Mouse (Mus musculus) neural tube, embryonic 11.5 days (tissue): ENCODE measurements at regions not wholly inside any gene's neighbourhood (a gene's known extent, or its start where the extent isn't known, plus 50 kb on each side); places are given as distances from the start of the nearest gene placed in this dataset.

Source experiments
- ATAC-seq: fragments of 200-750 bp; cut with Nextera tagmentation; 2 replicates; pipeline ENCODE4 v1.8.0; 2017; ENCODE audit warnings: moderate number of reproducible peaks, mild to moderate bottlenecking, moderate TSS enrichment, moderate library complexity; ENCODE audit not compliant: insufficient read depth, low FRiP score, low TSS enrichment
- DNase-seq: peaks from one replicate; pipeline ENCODE4 v3.0.0-alpha.2; 2015; ENCODE audit warnings: low spot score
- H3K27ac ChIP-seq: fragments of 300-500 bp; sonication (generic); 2 replicates; pipeline ENCODE4 v1.5.1; 2014; ENCODE audit warnings: low read depth, mild to moderate bottlenecking, low read length
- H3K27me3 ChIP-seq: fragments of 300-500 bp; sonication (generic); 2 replicates; pipeline ENCODE4 v1.6.1; 2014; ENCODE audit warnings: mild to moderate bottlenecking, low read length, mixed read lengths; ENCODE audit not compliant: control insufficient read depth, insufficient read depth
- H3K36me3 ChIP-seq: fragments of 300-500 bp; sonication (generic); 2 replicates; pipeline ENCODE4 v1.6.1; 2014; ENCODE audit warnings: mild to moderate bottlenecking, low read length, moderate library complexity, mixed read lengths; ENCODE audit not compliant: control insufficient read depth, insufficient read depth
- H3K4me1 ChIP-seq: fragments of 300-500 bp; sonication (generic); 2 replicates; pipeline ENCODE4 v1.6.1; 2014; ENCODE audit warnings: low read length, mixed read lengths; ENCODE audit not compliant: control insufficient read depth, insufficient read depth
- H3K4me2 ChIP-seq: fragments of 300-500 bp; sonication (generic); 2 replicates; pipeline ENCODE4 v1.6.1; 2014; ENCODE audit warnings: low read depth, mild to moderate bottlenecking, moderate library complexity
- H3K4me3 ChIP-seq: fragments of 300-500 bp; sonication (generic); 2 replicates; pipeline ENCODE4 v1.5.1; 2014; ENCODE audit warnings: low read depth, low read length
- H3K9ac ChIP-seq: fragments of 300-500 bp; sonication (generic); 2 replicates; pipeline ENCODE4 v1.6.1; 2014; ENCODE audit warnings: mild to moderate bottlenecking, low read length
- H3K9me3 ChIP-seq: fragments of 300-500 bp; sonication (generic); 2 replicates; pipeline ENCODE4 v1.6.1; 2016; ENCODE audit warnings: low read length; ENCODE audit not compliant: control insufficient read depth
- WGBS: fragments of 180-500 bp; shearing (Covaris S2); extraction: QIAGEN DNeasy Blood & Tissue Kit; methylation state at CpG from one replicate; pipeline ENCODE4 v1.1.7; 2014; 5-methylcytosine and 5-hydroxymethylcytosine counted together

DNA sequence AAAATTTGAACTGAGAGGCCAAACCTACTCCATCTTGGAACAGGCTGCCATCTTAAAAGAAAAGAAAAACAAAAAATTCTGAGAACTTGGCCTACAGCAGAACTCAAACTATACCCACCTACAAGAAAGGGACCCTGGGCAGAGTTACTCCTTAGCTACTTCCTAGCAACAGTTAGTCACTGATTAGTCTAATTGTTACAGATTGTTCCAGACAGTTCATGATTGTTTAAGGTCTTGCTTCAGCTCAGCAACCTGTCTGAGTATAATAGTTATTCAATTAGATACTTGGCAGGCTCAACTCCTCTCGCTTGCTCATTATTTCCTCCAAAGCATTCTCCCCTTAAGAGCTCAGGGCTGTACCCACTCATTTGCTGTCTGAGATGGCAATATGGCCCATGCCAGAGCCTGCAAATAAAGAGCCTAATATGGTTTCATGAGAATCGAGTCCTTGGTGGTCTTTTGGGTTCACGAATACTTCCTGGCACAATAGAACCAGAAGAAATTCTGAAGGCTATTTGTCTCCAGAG, 200.4 kb upstream of the Defb41 start:
- H3K27me3 ChIP-seq, result no peaks in the 10 kb centered on the region
- no peak for ATAC-seq
- WGBS, result 86% methylated on average over 3 of the region's 3 CpGs

DNA sequence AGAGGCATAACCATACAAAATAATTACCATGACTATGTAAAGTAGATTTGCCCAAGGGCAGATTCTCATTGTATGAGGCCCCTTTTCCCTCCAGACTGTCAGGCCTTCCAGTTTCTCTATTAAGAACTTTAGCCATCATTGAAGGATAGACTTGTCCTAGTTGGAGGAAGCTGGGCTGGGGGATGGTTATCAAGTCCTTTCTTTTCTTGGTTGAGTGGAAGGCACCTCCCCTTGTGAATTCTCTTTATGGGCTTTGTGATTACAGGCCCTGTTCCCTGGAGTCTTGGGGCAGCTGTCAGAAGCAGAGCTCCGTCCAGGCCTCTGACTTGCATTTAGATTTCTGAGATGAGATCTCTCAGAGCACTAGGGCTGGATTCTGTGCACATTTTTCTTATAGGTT, 198.3 kb upstream of the Defb41 start:
- Histone ChIP-seq H3K36me3 (no peaks in the 10 kb centered on the region), H3K4me1 (no peaks in the 10 kb centered on the region), H3K9me3 (no peaks in the 10 kb centered on the region), H3K9ac (no peak overlapping the region), H3K27me3 (no peaks in the 10 kb centered on the region), H3K4me2 (no peak overlapping the region), H3K4me3 (no peak overlapping the region), H3K27ac (no peak overlapping the region)
- DNase-seq, result peak; percentile 34
- WGBS, result 22% methylated on average over 1 of the region's 1 CpGs
- ATAC-seq, result peak; percentile 67

More for the DNA sequence above, 200.4 kb upstream of the Defb41 start:
- H3K4me2 ChIP-seq, result no peak overlapping the region
- H3K36me3 ChIP-seq, result no peaks in the 10 kb centered on the region
- no peak overlapping the region for H3K9ac ChIP-seq
- no peak overlapping the region for H3K4me3 ChIP-seq
- H3K4me1 ChIP-seq, result no peaks in the 10 kb centered on the region
- H3K9me3 ChIP-seq, result no peaks in the 10 kb centered on the region
- H3K27ac ChIP-seq, result no peak overlapping the region
- no peak for DNase-seq

DNA sequence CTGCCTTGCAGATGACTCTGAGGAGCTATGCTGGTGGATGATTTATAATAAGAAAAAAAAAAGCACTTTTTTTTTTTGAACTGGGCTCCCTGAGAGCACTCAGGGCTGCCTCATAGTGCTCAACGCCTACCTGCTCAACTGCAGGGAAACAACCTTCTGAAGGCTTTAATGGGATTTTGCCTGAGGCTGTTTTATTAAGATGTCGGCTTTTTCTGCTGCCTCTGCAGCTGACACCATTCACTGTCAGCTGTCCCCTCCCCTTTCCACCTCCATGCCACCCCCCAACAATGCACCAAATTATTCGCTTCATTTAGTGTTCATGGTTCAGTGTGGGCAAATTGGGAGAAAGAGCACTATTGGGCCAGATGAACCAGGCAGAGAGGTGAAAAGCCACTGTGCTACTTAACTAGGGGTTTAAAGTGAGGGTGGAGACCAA, 151.4 kb upstream of the Defb41 start:
- 0 out of 2 replicates have a peak overlapping the region, but pooled peaks have one; percentile 7 for H3K4me2 ChIP-seq
- no peaks in the 10 kb centered on the region for H3K9me3 ChIP-seq
- ATAC-seq (peak; percentile 92), DNase-seq (peak; percentile 67)
- peak overlapping the region; percentile 68 for H3K27ac ChIP-seq
- H3K27me3 ChIP-seq, result no peaks in the 10 kb centered on the region
- H3K36me3 ChIP-seq, result no peaks in the 10 kb centered on the region
- no peak overlapping the region for H3K9ac ChIP-seq
- 41% methylated on average over 3 of the region's 3 CpGs for WGBS
- H3K4me3 ChIP-seq, result no peak overlapping the region
- H3K4me1 ChIP-seq, result peaks cover 6% of the 10 kb centered on the region; the same call in 1 of the 2 replicates

DNA sequence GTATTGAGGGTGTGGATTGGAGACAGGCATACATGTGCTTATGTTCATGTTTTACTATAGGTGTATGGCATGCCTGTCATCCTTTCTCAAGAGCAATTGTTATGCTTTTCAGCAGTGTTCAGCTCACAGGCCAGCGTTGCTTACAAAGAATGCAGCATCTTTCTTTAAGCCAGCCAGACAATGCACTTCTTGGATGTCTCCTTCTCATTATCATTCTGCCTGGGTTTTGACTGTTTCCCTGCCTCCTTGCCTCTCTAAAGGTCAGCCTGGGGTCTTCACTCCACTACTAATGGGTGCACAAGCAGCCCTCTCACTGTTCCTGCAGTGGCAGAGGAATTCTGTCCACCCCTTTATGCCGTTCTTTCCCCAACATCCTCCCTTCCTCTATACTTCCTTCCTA, 150.9 kb upstream of the Defb41 start:
- peaks cover 6% of the 10 kb centered on the region; the same call in 1 of the 2 replicates for H3K4me1 ChIP-seq
- peak; percentile 41 for DNase-seq
- no peaks in the 10 kb centered on the region for H3K9me3 ChIP-seq
- H3K9ac ChIP-seq, result no peak overlapping the region
- no peaks in the 10 kb centered on the region for H3K27me3 ChIP-seq
- H3K27ac ChIP-seq, result peak overlapping the region; percentile 68
- 46% methylated on average over 2 of the region's 2 CpGs for WGBS
- 0 out of 2 replicates have a peak overlapping the region, but pooled peaks have one; percentile 7 for H3K4me2 ChIP-seq
- peak; percentile 48 for ATAC-seq
- H3K4me3 ChIP-seq, result no peak overlapping the region
- no peaks in the 10 kb centered on the region for H3K36me3 ChIP-seq

DNA sequence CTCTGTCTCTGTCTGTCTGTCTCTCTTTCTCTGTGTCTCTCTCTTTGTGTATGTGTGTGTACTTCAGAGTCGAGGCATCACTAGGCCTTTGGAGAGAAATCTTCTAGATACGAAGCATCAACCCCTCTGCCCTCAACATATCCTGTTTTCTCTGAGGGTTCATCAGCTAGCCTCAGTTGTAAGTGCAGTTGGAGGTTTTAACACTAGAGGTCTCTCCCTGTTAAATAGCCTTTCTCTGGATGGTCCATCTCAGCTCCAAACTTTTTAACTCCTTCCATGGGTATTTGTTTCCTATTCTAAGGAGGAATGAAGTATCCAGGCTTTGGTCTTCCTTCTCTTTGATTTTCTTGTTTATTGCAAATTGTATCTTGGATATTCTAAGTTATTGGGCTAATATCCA, 147.8 kb upstream of the Defb41 start:
- Histone ChIP-seq H3K27ac (no peak overlapping the region), H3K9ac (no peak overlapping the region), H3K36me3 (no peaks in the 10 kb centered on the region), H3K4me2 (no peak overlapping the region), H3K4me1 (peaks cover 6% of the 10 kb centered on the region; the same call in 1 of the 2 replicates), H3K27me3 (no peaks in the 10 kb centered on the region), H3K4me3 (no peak overlapping the region), H3K9me3 (no peaks in the 10 kb centered on the region)
- DNase-seq (no peak), ATAC-seq (no peak)
- WGBS, result 78% methylated on average over 2 of the region's 2 CpGs

DNA sequence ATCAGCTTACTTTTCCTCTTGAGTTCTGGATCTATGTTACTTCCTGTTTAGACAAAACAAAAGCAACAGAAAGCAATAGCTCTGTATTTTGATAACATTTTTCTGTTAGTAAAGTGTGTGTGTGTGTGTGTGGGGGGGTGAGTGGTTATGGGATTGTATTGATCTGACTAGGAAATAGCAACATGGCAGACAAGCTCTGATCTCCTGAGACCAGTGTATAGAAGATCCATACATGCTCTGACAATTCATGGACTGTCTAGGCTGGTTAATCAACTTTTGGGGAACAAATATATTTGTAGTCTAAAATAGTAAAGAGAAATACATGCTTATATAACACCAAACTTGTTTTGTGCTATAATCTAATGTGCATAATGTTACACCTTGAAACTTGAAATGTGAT, 124.7 kb upstream of the Defb41 start:
- DNase-seq (no peak), ATAC-seq (no peak)
- Histone ChIP-seq H3K4me3 (no peak overlapping the region), H3K36me3 (no peaks in the 10 kb centered on the region), H3K27me3 (no peaks in the 10 kb centered on the region), H3K27ac (no peak overlapping the region), H3K4me2 (no peak overlapping the region), H3K9me3 (no peaks in the 10 kb centered on the region), H3K4me1 (no peaks in the 10 kb centered on the region), H3K9ac (no peak overlapping the region)

DNA sequence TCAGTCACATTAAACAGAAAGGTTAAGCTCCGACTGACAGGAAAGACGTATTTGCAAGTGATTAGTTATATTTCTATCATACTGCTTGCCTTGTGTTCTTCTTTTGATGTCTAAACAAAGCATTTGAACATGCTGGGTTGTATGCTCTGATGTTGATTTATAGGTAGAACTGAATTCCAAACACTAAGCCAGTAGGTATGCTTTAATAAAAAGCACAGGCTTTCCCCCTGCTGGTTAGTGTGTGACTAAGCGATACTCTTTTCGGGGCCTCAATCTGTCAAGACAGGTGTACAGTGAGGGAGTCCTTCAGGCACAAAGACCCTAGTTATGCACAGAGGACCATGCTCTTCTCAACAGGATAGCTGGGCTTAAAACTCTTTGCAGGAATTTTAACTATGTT, 119.1 kb upstream of the Defb41 start:
- no peak overlapping the region for H3K9ac ChIP-seq
- H3K4me1 ChIP-seq, result no peaks in the 10 kb centered on the region
- H3K36me3 ChIP-seq, result no peaks in the 10 kb centered on the region
- no peaks in the 10 kb centered on the region for H3K27me3 ChIP-seq
- no peak overlapping the region for H3K4me2 ChIP-seq
- WGBS, result 70% methylated on average over 4 of the region's 4 CpGs
- ATAC-seq (no peak), DNase-seq (no peak)
- H3K9me3 ChIP-seq, result no peaks in the 10 kb centered on the region
- H3K27ac ChIP-seq, result no peak overlapping the region
- no peak overlapping the region for H3K4me3 ChIP-seq

DNA sequence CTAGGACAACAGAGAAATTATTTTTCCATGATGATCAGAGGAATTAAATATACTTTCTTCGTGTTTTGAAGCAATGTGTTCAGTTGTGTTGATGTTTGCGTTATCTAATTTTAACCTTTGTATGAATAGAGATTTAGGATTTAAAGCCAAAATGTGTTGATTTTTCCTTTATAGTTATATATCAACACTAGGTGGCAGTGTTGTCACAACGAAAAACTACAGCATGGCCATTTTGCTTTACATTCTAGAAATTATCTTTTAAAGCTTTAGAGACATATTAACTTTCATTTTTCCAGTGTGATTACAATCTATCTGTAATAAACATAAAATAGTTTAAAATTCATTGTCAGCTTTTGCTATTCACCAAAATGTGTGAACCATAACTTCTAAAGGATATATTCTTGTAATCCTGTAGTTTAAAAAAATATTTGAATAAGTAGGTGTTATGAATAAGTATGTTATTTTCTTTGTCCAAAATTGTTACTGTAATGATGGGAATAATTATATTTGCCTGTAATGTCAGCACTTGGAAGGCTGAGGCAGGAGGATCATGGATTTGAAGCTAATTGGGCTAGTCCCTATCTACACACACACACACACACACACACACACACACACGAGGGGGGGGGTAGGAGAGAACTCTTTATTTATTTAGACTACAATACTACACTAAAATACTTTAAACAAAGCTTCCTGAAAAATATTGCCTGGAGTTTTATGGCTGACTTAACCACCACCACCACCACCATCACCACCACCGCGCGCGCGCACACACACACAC, 95.2 kb upstream of the Defb41 start:
- no peak for ATAC-seq

DNA sequence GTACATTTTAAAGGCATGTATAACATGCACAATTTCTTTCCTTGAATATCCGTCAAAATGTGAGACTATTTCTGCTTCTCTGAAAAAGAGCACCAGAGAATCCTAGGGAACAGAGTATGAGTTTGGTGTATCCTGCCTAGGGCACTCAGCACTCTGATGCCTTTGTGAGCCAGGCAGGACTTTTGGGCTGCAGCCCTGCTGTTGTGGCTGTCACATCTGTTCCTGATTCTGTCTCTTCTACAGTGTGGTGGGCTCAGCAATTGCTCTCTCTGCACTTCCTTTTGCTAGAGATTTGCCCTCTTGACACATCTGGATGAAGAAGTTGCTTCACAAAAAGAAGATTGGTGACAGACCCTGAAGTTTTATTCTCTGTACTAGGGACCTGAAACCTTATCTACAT, 73.9 kb upstream of the Defb41 start:
- Histone ChIP-seq H3K27me3 (no peaks in the 10 kb centered on the region), H3K4me3 (no peak overlapping the region), H3K9ac (no peak overlapping the region), H3K4me1 (no peaks in the 10 kb centered on the region), H3K4me2 (no peak overlapping the region), H3K9me3 (no peaks in the 10 kb centered on the region), H3K27ac (no peak overlapping the region), H3K36me3 (no peaks in the 10 kb centered on the region)
- ATAC-seq (no peak), DNase-seq (no peak)
- WGBS, result 94% methylated on average over 1 of the region's 1 CpGs

More for the DNA sequence above, 95.2 kb upstream of the Defb41 start:
- WGBS, result 64% methylated on average over 9 of the region's 9 CpGs
- Histone ChIP-seq H3K4me1 (no peaks in the 10 kb centered on the region), H3K9ac (no peak overlapping the region), H3K27me3 (no peaks in the 10 kb centered on the region), H3K9me3 (no peaks in the 10 kb centered on the region), H3K4me3 (no peak overlapping the region), H3K27ac (no peak overlapping the region), H3K36me3 (no peaks in the 10 kb centered on the region), H3K4me2 (no peak overlapping the region)
- DNase-seq, result peak; percentile 25
